Mouse (Mus musculus) heart, embryonic 15.5 days (tissue): Measurements from ENCODE around the gene Ube2u. TPM values are rescaled to one million over a fixed set of nuclear protein-coding genes. Genes with fewer than 3 reads are reported as not detected.
A peak's percentile ranks its signal among the peaks of the same experiment; 100 is the strongest.

ENCODE experiments used
- ATAC-seq: fragments of 200-750 bp; cut with Nextera tagmentation; replicated peaks from 2 replicates; pipeline ENCODE4 v1.8.0; 2017; ENCODE audit warnings: low read depth, moderate TSS enrichment; ENCODE audit not compliant: insufficient number of reproducible peaks, insufficient read depth, low FRiP score
- H3K27ac ChIP-seq: fragments of 300-500 bp; sonication (generic); 2 replicates; pipeline ENCODE4 v1.5.1; 2015; ENCODE audit warnings: mild to moderate bottlenecking, inconsistent platforms
- H3K27me3 ChIP-seq: fragments of 300-500 bp; sonication (generic); 2 replicates; pipeline ENCODE4 v1.6.1; 2015; ENCODE audit warnings: inconsistent platforms
- H3K36me3 ChIP-seq: fragments of 300-500 bp; sonication (generic); 2 replicates; pipeline ENCODE4 v1.6.1; 2015; ENCODE audit warnings: mild to moderate bottlenecking, inconsistent platforms
- H3K4me1 ChIP-seq: fragments of 300-500 bp; sonication (generic); replicated peaks from 2 replicates; pipeline ENCODE4 v1.6.1; 2015; ENCODE audit warnings: inconsistent platforms
- H3K4me2 ChIP-seq: fragments of 300-500 bp; sonication (generic); 2 replicates; pipeline ENCODE4 v1.6.1; 2015; ENCODE audit warnings: inconsistent platforms, mild to moderate bottlenecking, moderate library complexity
- H3K4me3 ChIP-seq: fragments of 300-500 bp; sonication (generic); 2 replicates; pipeline ENCODE4 v1.5.1; 2015; ENCODE audit warnings: mild to moderate bottlenecking, inconsistent platforms
- H3K9ac ChIP-seq: fragments of 300-500 bp; sonication (generic); 2 replicates; pipeline ENCODE4 v1.6.1; 2015; ENCODE audit warnings: mild to moderate bottlenecking, inconsistent platforms
- H3K9me3 ChIP-seq: fragments of 300-500 bp; sonication (generic); replicated peaks from 2 replicates; pipeline ENCODE4 v1.6.1; 2016; ENCODE audit warnings: inconsistent platforms
- WGBS: fragments of 180-500 bp; shearing (Covaris S2); methylation state at CpG from one replicate; pipeline ENCODE4 v1.1.7; 2015; ENCODE audit warnings: mixed read lengths; 5-methylcytosine and 5-hydroxymethylcytosine counted together
- polyA plus RNA-seq: library from polyadenylated mRNA; unstranded; fragments of >200 nt; fragmentation: Nextera tagmentation; extraction: Ambion mirVana; gene quantifications from 2 replicates; pipeline ENCODE4 v1.2.1, GENCODE M21; 2015

Gene Ube2u
- polyA plus RNA-seq, 1 experiment from 2014 or later: 0.18 TPM

- Histone ChIP-seq H3K4me1 (no peaks in the 10 kb centered on the region), H3K36me3 (no peaks in the 10 kb centered on the region), H3K4me3 (no peak overlapping the region), H3K9me3 (no peaks in the 10 kb centered on the region), H3K4me2 (no peak overlapping the region), H3K9ac (no peak overlapping the region), H3K27me3 (no peaks in the 10 kb centered on the region), H3K27ac (no peak overlapping the region)
- no peak for ATAC-seq
- 60% methylated on average over 2 of the region's 2 CpGs for WGBS
These were observed 74.6 kb downstream of the Ube2u start for GRCm38 (mm10) chr4:100553296-100553695.

GRCm38 (mm10) chr4:100588236-100589206, 109.9 kb downstream of the Ube2u start:
- peak overlapping the region; percentile 42 for H3K9ac ChIP-seq
- no peak overlapping the region for H3K27ac ChIP-seq
- no peaks in the 10 kb centered on the region for H3K9me3 ChIP-seq
- H3K4me3 ChIP-seq: peak overlapping the region; percentile 45
- ATAC-seq: peak; percentile 50; the same call in 1 of the 2 replicates
- H3K4me2 ChIP-seq: peak overlapping the region; percentile 83
- no peaks in the 10 kb centered on the region for H3K36me3 ChIP-seq
- H3K27me3 ChIP-seq: peaks cover 5% of the 10 kb centered on the region; the same call in 1 of the 2 replicates
- 6% methylated on average over 21 of the region's 21 CpGs for WGBS
- H3K4me1 ChIP-seq: peaks cover 13% of the 10 kb centered on the region

GRCm38 (mm10) chr4:100595771-100596170, 117.1 kb downstream of the Ube2u start:
- H3K4me3 ChIP-seq: no peak overlapping the region
- ATAC-seq: no peak
- H3K36me3 ChIP-seq: no peaks in the 10 kb centered on the region
- no peak overlapping the region for H3K27ac ChIP-seq
- no peak overlapping the region for H3K9ac ChIP-seq
- WGBS: 81% methylated on average over 4 of the region's 4 CpGs
- no peaks in the 10 kb centered on the region for H3K27me3 ChIP-seq
- H3K9me3 ChIP-seq: no peaks in the 10 kb centered on the region
- no peak overlapping the region for H3K4me2 ChIP-seq
- H3K4me1 ChIP-seq: no peaks in the 10 kb centered on the region

DNA sequence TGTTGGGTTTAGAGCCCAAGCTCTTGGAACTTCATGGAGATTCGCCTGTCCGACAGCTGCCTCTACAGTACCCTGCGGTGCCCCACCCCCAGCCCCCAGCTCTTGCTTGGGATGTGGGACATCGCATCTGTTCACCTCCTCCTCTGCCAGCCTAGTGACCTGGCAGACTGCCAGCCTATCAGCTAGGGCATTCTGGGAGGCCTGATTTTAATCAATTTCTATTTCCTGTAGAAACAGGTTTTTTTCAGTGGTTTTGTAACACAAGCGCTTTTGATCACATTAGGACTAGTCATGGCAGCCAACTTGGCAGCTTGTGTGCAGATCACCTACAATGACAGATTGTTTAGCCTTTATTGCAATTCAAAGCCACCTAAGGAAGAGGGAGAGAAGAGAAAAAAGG, 118.0 kb downstream of the Ube2u start:
- no peak overlapping the region for H3K4me2 ChIP-seq
- H3K27me3 ChIP-seq: no peaks in the 10 kb centered on the region
- H3K4me3 ChIP-seq: no peak overlapping the region
- no peaks in the 10 kb centered on the region for H3K9me3 ChIP-seq
- H3K4me1 ChIP-seq: no peaks in the 10 kb centered on the region
- H3K36me3 ChIP-seq: no peaks in the 10 kb centered on the region
- 77% methylated on average over 5 of the region's 5 CpGs for WGBS
- H3K27ac ChIP-seq: no peak overlapping the region
- ATAC-seq: no peak
- H3K9ac ChIP-seq: no peak overlapping the region

GRCm38 (mm10) chr4:100597049-100597448, 118.4 kb downstream of the Ube2u start:
- 82% methylated on average over 4 of the region's 4 CpGs for WGBS
- Histone ChIP-seq H3K4me3 (no peak overlapping the region), H3K9ac (no peak overlapping the region), H3K9me3 (no peaks in the 10 kb centered on the region), H3K27me3 (no peaks in the 10 kb centered on the region), H3K4me1 (no peaks in the 10 kb centered on the region), H3K4me2 (no peak overlapping the region), H3K27ac (no peak overlapping the region), H3K36me3 (no peaks in the 10 kb centered on the region)
- ATAC-seq: no peak
